Mouse (Mus musculus) limb, embryonic 14.5 days (tissue): Measurements from ENCODE around the gene Aspa. TPM values are rescaled to one million over a fixed set of nuclear protein-coding genes. Genes with fewer than 3 reads are reported as not detected.

ENCODE experiments used
- ATAC-seq: fragments of 200-750 bp; cut with Nextera tagmentation; 2 replicates; pipeline ENCODE4 v1.8.0; 2017; ENCODE audit warnings: low read depth, moderate number of reproducible peaks, moderate TSS enrichment; ENCODE audit not compliant: low FRiP score
- DNase-seq: peaks from one replicate; pipeline ENCODE4 v3.0.0-alpha.2; 2015; ENCODE audit warnings: low spot score
- H3K27ac ChIP-seq: fragments of 300-500 bp; sonication (generic); replicated peaks from 2 replicates; pipeline ENCODE4 v1.5.1; 2014; ENCODE audit warnings: low read depth, mild to moderate bottlenecking, low read length, moderate library complexity, mixed read lengths
- H3K27me3 ChIP-seq: fragments of 300-500 bp; sonication (generic); 2 replicates; pipeline ENCODE4 v1.6.1; 2014; ENCODE audit warnings: low read length, mixed read lengths; ENCODE audit not compliant: control insufficient read depth, insufficient read depth
- H3K36me3 ChIP-seq: fragments of 300-500 bp; sonication (generic); 2 replicates; pipeline ENCODE4 v1.6.1; 2014; ENCODE audit warnings: mild to moderate bottlenecking, low read length, moderate library complexity, mixed read lengths; ENCODE audit not compliant: control insufficient read depth, insufficient read depth
- H3K4me1 ChIP-seq: fragments of 300-500 bp; sonication (generic); 2 replicates; pipeline ENCODE4 v1.6.1; 2014; ENCODE audit warnings: antibody characterized with exemption, low read length, mixed read lengths; ENCODE audit not compliant: control insufficient read depth, insufficient read depth
- H3K4me2 ChIP-seq: fragments of 300-500 bp; sonication (generic); replicated peaks from 2 replicates; pipeline ENCODE4 v1.6.1; 2014; ENCODE audit warnings: low read depth, mild to moderate bottlenecking, low read length, moderate library complexity; ENCODE audit not compliant: severe bottlenecking
- H3K4me3 ChIP-seq: fragments of 300-500 bp; sonication (generic); replicated peaks from 2 replicates; pipeline ENCODE4 v1.5.1; 2014; ENCODE audit warnings: low read length
- H3K9ac ChIP-seq: fragments of 300-500 bp; sonication (generic); 2 replicates; pipeline ENCODE4 v1.6.1; 2014; ENCODE audit warnings: mild to moderate bottlenecking, low read depth, low read length, moderate library complexity; ENCODE audit not compliant: severe bottlenecking
- H3K9me3 ChIP-seq: fragments of 300-500 bp; sonication (generic); 2 replicates; pipeline ENCODE4 v1.6.1; 2016; ENCODE audit warnings: low read length; ENCODE audit not compliant: control insufficient read depth
- POLR2A ChIP-seq: fragments of 200-500 bp; IDR thresholded peaks from 2 replicates; pipeline ENCODE4 v1.8.0; 2012; ENCODE audit warnings: inconsistent platforms, mild to moderate bottlenecking, moderate library complexity, borderline replicate concordance; ENCODE audit not compliant: insufficient read depth, insufficient read length; ENCODE audit errors: extremely low read depth
- WGBS: fragments of 180-500 bp; shearing (Covaris S2); extraction: QIAGEN DNeasy Blood & Tissue Kit; methylation state at CpG from one replicate; pipeline ENCODE4 v1.1.7; 2014; 5-methylcytosine and 5-hydroxymethylcytosine counted together
- polyA plus RNA-seq, 2 experiments: library from polyadenylated mRNA; depleted of rRNA in 1 of 2; stranded (reverse) in 1 of 2; unstranded in 1 of 2; fragments of >200 nt; fragmentation: Nextera tagmentation in 1 of 2; extraction: Ambion mirVana in 1 of 2; gene quantifications; 2 replicates each; pipeline versions ENCODE4 v1.2.1 to v1.2.3; 2012 to 2014

The Aspa gene
- polyA plus RNA-seq, 2 experiments = 1.0 to 1.1 TPM

GRCm38 (mm10) chr11:73258664-73259063 lies 70.7 kb downstream of the Aspa start:
- Histone ChIP-seq H3K9me3 (no peaks in the 10 kb centered on the region), H3K4me3 (no peak overlapping the region), H3K4me1 (no peaks in the 10 kb centered on the region), H3K27me3 (no peaks in the 10 kb centered on the region), H3K36me3 (no peaks in the 10 kb centered on the region), H3K9ac (no peak overlapping the region), H3K27ac (no peak overlapping the region), H3K4me2 (no peak overlapping the region)
- no peak for ATAC-seq
- no peak for TF ChIP-seq POLR2A
- no peak for DNase-seq

DNA sequence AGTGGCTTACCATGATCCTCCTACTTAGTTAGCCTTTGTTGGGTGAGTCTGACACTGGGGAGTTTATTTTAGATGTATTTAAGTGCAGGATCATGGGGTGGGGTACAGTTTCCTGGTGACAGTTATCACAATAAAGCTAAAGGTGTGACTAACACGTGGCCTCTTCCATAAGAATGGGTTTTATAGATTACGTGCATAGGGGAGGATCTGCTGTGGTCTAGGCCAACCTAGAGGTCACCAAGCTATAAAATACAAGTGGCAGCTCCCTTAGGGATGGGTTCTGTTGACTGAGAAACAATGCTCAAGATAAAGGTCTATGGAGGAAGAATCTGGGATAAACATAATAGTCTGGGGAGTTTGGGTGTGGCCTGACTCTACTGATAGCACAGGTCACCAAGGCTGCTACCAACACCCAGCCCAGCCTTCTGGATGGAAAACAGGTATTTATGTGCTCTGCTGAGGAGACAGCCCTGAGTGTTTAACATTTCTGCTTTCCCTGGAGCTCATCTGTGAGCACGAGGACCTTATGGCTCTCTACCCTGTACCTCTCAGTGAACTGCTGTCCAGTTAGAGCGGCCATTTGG lies 71.9 kb downstream of the Aspa start:
- 65% methylated on average over 4 of the region's 4 CpGs for WGBS
- no peak overlapping the region for H3K27ac ChIP-seq
- H3K9me3 ChIP-seq = no peaks in the 10 kb centered on the region
- DNase-seq (no peak), ATAC-seq (no peak)
- H3K27me3 ChIP-seq = no peaks in the 10 kb centered on the region
- no peaks in the 10 kb centered on the region for H3K4me1 ChIP-seq
- H3K9ac ChIP-seq = no peak overlapping the region
- TF ChIP-seq POLR2A = no peak
- H3K4me3 ChIP-seq = no peak overlapping the region
- H3K36me3 ChIP-seq = no peaks in the 10 kb centered on the region
- H3K4me2 ChIP-seq = no peak overlapping the region

Other genes starting within 250 kb of the Aspa start
- 0.12 and 0.15 TPM in 2 replicates for gene Itgae, start 239.0 kb downstream of the Aspa start, polyA plus RNA-seq (2012; rRNA removed)
- gene Itgae, start 239.0 kb downstream of the Aspa start, polyA plus RNA-seq (2014; fragmentation: Nextera tagmentation; extraction: Ambion mirVana) = 0.35 and 0.37 TPM in 2 replicates
- gene Haspin, start 191.3 kb downstream of the Aspa start, polyA plus RNA-seq (2012; rRNA removed) = 5.5 and 6.1 TPM in 2 replicates
- gene Haspin, start 191.3 kb downstream of the Aspa start, polyA plus RNA-seq (2014; fragmentation: Nextera tagmentation; extraction: Ambion mirVana) = 11.2 and 12.6 TPM in 2 replicates
- gene P2rx5, start 169.2 kb downstream of the Aspa start, polyA plus RNA-seq (2012; rRNA removed) = 1.5 and 1.7 TPM in 2 replicates
- gene P2rx5, start 169.2 kb downstream of the Aspa start, polyA plus RNA-seq (2014; fragmentation: Nextera tagmentation; extraction: Ambion mirVana) = 1.0 and 1.3 TPM in 2 replicates
- gene Emc6, start 152.6 kb downstream of the Aspa start, polyA plus RNA-seq (2012; rRNA removed) = 64.7 and 79.8 TPM in 2 replicates
- gene Emc6, start 152.6 kb downstream of the Aspa start, polyA plus RNA-seq (2014; fragmentation: Nextera tagmentation; extraction: Ambion mirVana) = 101 and 102 TPM in 2 replicates
- gene Tax1bp3, start 152.5 kb downstream of the Aspa start, polyA plus RNA-seq (2012; rRNA removed) = 106 and 135 TPM in 2 replicates
- gene Tax1bp3, start 152.5 kb downstream of the Aspa start, polyA plus RNA-seq (2014; fragmentation: Nextera tagmentation; extraction: Ambion mirVana) = 224 and 235 TPM in 2 replicates
- 25.9 and 32.0 TPM in 2 replicates for gene Ctns, start 130.6 kb downstream of the Aspa start, polyA plus RNA-seq (2012; rRNA removed)
- gene Ctns, start 130.6 kb downstream of the Aspa start, polyA plus RNA-seq (2014; fragmentation: Nextera tagmentation; extraction: Ambion mirVana) = 24.6 and 27.4 TPM in 2 replicates
- gene Shpk, start 130.1 kb downstream of the Aspa start, polyA plus RNA-seq (2012; rRNA removed) = 3.0 and 3.1 TPM in 2 replicates
- gene Shpk, start 130.1 kb downstream of the Aspa start, polyA plus RNA-seq (2014; fragmentation: Nextera tagmentation; extraction: Ambion mirVana) = 1.8 and 2.8 TPM in 2 replicates
- gene Trpv1, start 95.3 kb downstream of the Aspa start, polyA plus RNA-seq (2012; rRNA removed) = 0.20 and 0.22 TPM in 2 replicates
- gene Trpv1, start 95.3 kb downstream of the Aspa start, polyA plus RNA-seq (2014; fragmentation: Nextera tagmentation; extraction: Ambion mirVana) = 0.41 TPM in 1 of 2 replicates, not detected in the other
- 0.41 and 0.54 TPM in 2 replicates for gene Trpv3, start 62.2 kb downstream of the Aspa start, polyA plus RNA-seq (2012; rRNA removed)
- 0.47 and 0.55 TPM in 2 replicates for gene Trpv3, start 62.2 kb downstream of the Aspa start, polyA plus RNA-seq (2014; fragmentation: Nextera tagmentation; extraction: Ambion mirVana)
- gene Gm49340, start 145 bp upstream of the Aspa start, polyA plus RNA-seq (2012; rRNA removed) = not detected in 2 replicates
- not detected in 2 replicates for gene Gm49340, start 145 bp upstream of the Aspa start, polyA plus RNA-seq (2014; fragmentation: Nextera tagmentation; extraction: Ambion mirVana)
- not detected in 2 replicates for gene Spata22, start 145 bp upstream of the Aspa start, polyA plus RNA-seq (2012; rRNA removed)
- not detected in 2 replicates for gene Spata22, start 145 bp upstream of the Aspa start, polyA plus RNA-seq (2014; fragmentation: Nextera tagmentation; extraction: Ambion mirVana)
- gene Olfr20, start 21.2 kb upstream of the Aspa start, polyA plus RNA-seq (2012; rRNA removed) = not detected in 2 replicates
- gene Olfr20, start 21.2 kb upstream of the Aspa start, polyA plus RNA-seq (2014; fragmentation: Nextera tagmentation; extraction: Ambion mirVana) = not detected in 2 replicates
- not detected in 2 replicates for gene Olfr376, start 41.6 kb upstream of the Aspa start, polyA plus RNA-seq (2012; rRNA removed)
- gene Olfr376, start 41.6 kb upstream of the Aspa start, polyA plus RNA-seq (2014; fragmentation: Nextera tagmentation; extraction: Ambion mirVana) = not detected in 2 replicates
- not detected in 2 replicates for gene Olfr1, start 70.0 kb upstream of the Aspa start, polyA plus RNA-seq (2012; rRNA removed)
- not detected in 2 replicates for gene Olfr1, start 70.0 kb upstream of the Aspa start, polyA plus RNA-seq (2014; fragmentation: Nextera tagmentation; extraction: Ambion mirVana)
- gene Olfr378, start 98.9 kb upstream of the Aspa start, polyA plus RNA-seq (2012; rRNA removed) = not detected in 2 replicates
- gene Olfr378, start 98.9 kb upstream of the Aspa start, polyA plus RNA-seq (2014; fragmentation: Nextera tagmentation; extraction: Ambion mirVana) = not detected in 2 replicates
- not detected in 2 replicates for gene Olfr380, start 127.9 kb upstream of the Aspa start, polyA plus RNA-seq (2012; rRNA removed)
- gene Olfr380, start 127.9 kb upstream of the Aspa start, polyA plus RNA-seq (2014; fragmentation: Nextera tagmentation; extraction: Ambion mirVana) = not detected in 2 replicates
- gene Olfr381, start 162.0 kb upstream of the Aspa start, polyA plus RNA-seq (2012; rRNA removed) = not detected in 2 replicates
- not detected in 2 replicates for gene Olfr381, start 162.0 kb upstream of the Aspa start, polyA plus RNA-seq (2014; fragmentation: Nextera tagmentation; extraction: Ambion mirVana)
- gene Olfr382, start 187.6 kb upstream of the Aspa start, polyA plus RNA-seq (2012; rRNA removed) = not detected in 2 replicates
- not detected in 2 replicates for gene Olfr382, start 187.6 kb upstream of the Aspa start, polyA plus RNA-seq (2014; fragmentation: Nextera tagmentation; extraction: Ambion mirVana)